Mouse (Mus musculus) myocyte (in vitro differentiated cells): ENCODE results near the gene Arhgef17. TPM values are rescaled to one million over a fixed set of nuclear protein-coding genes. Genes with fewer than 3 reads are reported as not detected.

ENCODE experiments used
- H3K27me3 ChIP-seq: one replicate; pipeline ENCODE4 v1.6.1; 2011; ENCODE audit not compliant: control insufficient read depth, insufficient read depth, insufficient read length
- H3K36me3 ChIP-seq: one replicate; pipeline ENCODE4 v1.6.1; 2011; ENCODE audit not compliant: control insufficient read depth, insufficient read depth
- H3K4me2 ChIP-seq: one replicate; pipeline ENCODE4 v1.6.1; 2011; ENCODE audit warnings: low read depth, control low read depth
- H3K4me3 ChIP-seq: one replicate; pipeline ENCODE4 v1.5.1; 2011; ENCODE audit warnings: mild to moderate bottlenecking, control low read depth, moderate library complexity
- H3K79me2 ChIP-seq: one replicate; pipeline ENCODE4 v1.6.1; 2011; ENCODE audit not compliant: control insufficient read depth, insufficient read depth
- H3ac ChIP-seq: one replicate; pipeline ENCODE4 v1.6.1; 2011; ENCODE audit not compliant: control insufficient read depth, insufficient read length
- CEBPB ChIP-seq: IDR thresholded peaks from 2 replicates; pipeline ENCODE4 v1.6.1; 2011; ENCODE audit warnings: mild to moderate bottlenecking, moderate library complexity; ENCODE audit not compliant: poor library complexity, insufficient read depth, severe bottlenecking
- E2F4 ChIP-seq: IDR thresholded peaks from one replicate; pipeline ENCODE4 v1.6.1; 2011; ENCODE audit warnings: mild to moderate bottlenecking, control low read depth, moderate library complexity; ENCODE audit not compliant: insufficient read depth
- MAX ChIP-seq: IDR thresholded peaks from one replicate; pipeline ENCODE4 v1.6.1; 2011; ENCODE audit warnings: low read depth, mild to moderate bottlenecking, control low read depth
- MYOD1 ChIP-seq, 3 experiments: IDR thresholded peaks; one replicate each; pipeline ENCODE4 v1.6.1; 2011; ENCODE audit warnings: control low read depth in 2 of 3, low read depth in 2 of 3, mild to moderate bottlenecking in 2 of 3, moderate library complexity in 1 of 3; ENCODE audit not compliant: insufficient read length in 2 of 3, control insufficient read depth in 1 of 3
- MYOG ChIP-seq, 3 experiments: IDR thresholded peaks; one replicate each; pipeline ENCODE4 v1.6.1; 2011; ENCODE audit warnings: control low read depth in 2 of 3, low read depth in 2 of 3, mild to moderate bottlenecking in 2 of 3; ENCODE audit not compliant: insufficient read length in 2 of 3, control insufficient read depth in 1 of 3, insufficient read depth in 1 of 3
- POLR2A ChIP-seq: IDR thresholded peaks from one replicate; pipeline ENCODE4 v1.6.1; 2011; ENCODE audit warnings: low read depth, mild to moderate bottlenecking, control low read depth, moderate library complexity; ENCODE audit not compliant: insufficient read length
- POLR2AphosphoS2 ChIP-seq: IDR thresholded peaks from one replicate; pipeline ENCODE4 v1.6.1; 2011; ENCODE audit warnings: low read depth, control low read depth; ENCODE audit not compliant: insufficient read length
- REST ChIP-seq: IDR thresholded peaks from one replicate; pipeline ENCODE4 v1.6.1; 2011; ENCODE audit warnings: mild to moderate bottlenecking, control low read depth, moderate library complexity; ENCODE audit not compliant: insufficient read depth, insufficient read length
- SRF ChIP-seq: IDR thresholded peaks from one replicate; pipeline ENCODE4 v1.6.1; 2011; ENCODE audit warnings: low read depth; ENCODE audit not compliant: control insufficient read depth, insufficient read length
- TCF12 ChIP-seq: IDR thresholded peaks from one replicate; pipeline ENCODE4 v1.6.1; 2011; ENCODE audit warnings: mild to moderate bottlenecking, control low read depth; ENCODE audit not compliant: poor library complexity, insufficient read depth, severe bottlenecking
- TCF3 ChIP-seq: IDR thresholded peaks from one replicate; pipeline ENCODE4 v1.6.1; 2011; ENCODE audit warnings: low read depth, control low read depth; ENCODE audit not compliant: insufficient read length
- USF1 ChIP-seq: IDR thresholded peaks from one replicate; pipeline ENCODE4 v1.6.1; 2011; ENCODE audit warnings: low read depth, mild to moderate bottlenecking, control low read depth, moderate library complexity
- polyA plus RNA-seq: library from polyadenylated mRNA; unstranded; fragments of >200 nt; fragmentation: generic; extraction: Trizol; gene quantifications from one replicate; pipeline ENCODE4 v1.2.1, GENCODE M21; 2012; ENCODE audit warnings: missing spikeins

Gene Arhgef17
- polyA plus RNA-seq, 1 experiment, result 24.7 TPM

- Histone ChIP-seq H3K79me2 (peaks cover 70% of the 10 kb centered on the region), H3ac (no peak overlapping the region), H3K27me3 (no peaks in the 10 kb centered on the region), H3K36me3 (no peaks in the 10 kb centered on the region), H3K4me3 (no peak overlapping the region), H3K4me2 (peak overlapping the region; percentile 53)
- TF ChIP-seq TCF3 (no peak), MYOG (IDR thresholded peaks at IDR 0.05; ENCODE audit: control insufficient read depth in 1 of 3, insufficient read depth in 1 of 3, insufficient read length in 2 of 3, low read depth in 2 of 3) (peak in 1 of 3 experiments; percentile 15), MYOD1 (IDR thresholded peaks at IDR 0.05; ENCODE audit: control insufficient read depth in 1 of 3, insufficient read length in 2 of 3, low read depth in 2 of 3) (peak in 1 of 3 experiments; percentile 22)
Observed at GRCm38 (mm10) chr7:100911791-100912190, 20.1 kb downstream of the Arhgef17 start.

GRCm38 (mm10) chr7:100911246-100911770, 20.6 kb downstream of the Arhgef17 start:
- no peaks in the 10 kb centered on the region for H3K27me3 ChIP-seq
- peak overlapping the region; percentile 53 for H3K4me2 ChIP-seq
- TF ChIP-seq POLR2AphosphoS2 (no peak), USF1 (no peak), MYOD1 (IDR thresholded peaks at IDR 0.05; ENCODE audit: control insufficient read depth in 1 of 3, insufficient read length in 2 of 3, low read depth in 2 of 3) (no peak), MYOG (IDR thresholded peaks at IDR 0.05; ENCODE audit: control insufficient read depth in 1 of 3, insufficient read depth in 1 of 3, insufficient read length in 2 of 3, low read depth in 2 of 3) (no peak), E2F4 (no peak), REST (no peak), TCF12 (no peak), TCF3 (no peak), SRF (no peak), POLR2A (no peak), CEBPB (no peak), MAX (no peak)
- H3K36me3 ChIP-seq, result no peaks in the 10 kb centered on the region
- H3ac ChIP-seq, result no peak overlapping the region
- peaks cover 74% of the 10 kb centered on the region for H3K79me2 ChIP-seq
- H3K4me3 ChIP-seq, result no peak overlapping the region

- H3K79me2 ChIP-seq, result peaks cover 73% of the 10 kb centered on the region
- peak overlapping the region; percentile 71 for H3K4me2 ChIP-seq
- H3ac ChIP-seq, result no peak overlapping the region
- H3K4me3 ChIP-seq, result no peak overlapping the region
- no peaks in the 10 kb centered on the region for H3K36me3 ChIP-seq
- H3K27me3 ChIP-seq, result no peaks in the 10 kb centered on the region
- TF ChIP-seq TCF12 (no peak), MYOG (IDR thresholded peaks at IDR 0.05; ENCODE audit: control insufficient read depth in 1 of 3, insufficient read depth in 1 of 3, insufficient read length in 2 of 3, low read depth in 2 of 3) (no peak), MAX (no peak), TCF3 (no peak), USF1 (no peak), SRF (no peak), CEBPB (no peak), REST (no peak), MYOD1 (IDR thresholded peaks at IDR 0.05; ENCODE audit: control insufficient read depth in 1 of 3, insufficient read length in 2 of 3, low read depth in 2 of 3) (no peak), E2F4 (no peak), POLR2A (no peak), POLR2AphosphoS2 (no peak)
Observed at GRCm38 (mm10) chr7:100908567-100908966, 23.3 kb downstream of the Arhgef17 start.

GRCm38 (mm10) chr7:100908061-100908460, 23.8 kb downstream of the Arhgef17 start:
- no peaks in the 10 kb centered on the region for H3K36me3 ChIP-seq
- H3K79me2 ChIP-seq, result peaks cover 73% of the 10 kb centered on the region
- TF ChIP-seq POLR2A, result no peak
- H3ac ChIP-seq, result no peak overlapping the region
- H3K4me2 ChIP-seq, result peak overlapping the region; percentile 71
- no peak overlapping the region for H3K4me3 ChIP-seq
- H3K27me3 ChIP-seq, result no peaks in the 10 kb centered on the region

- TF ChIP-seq E2F4 (no peak), SRF (no peak), MYOD1 (IDR thresholded peaks at IDR 0.05; ENCODE audit: control insufficient read depth in 1 of 3, insufficient read length in 2 of 3, low read depth in 2 of 3) (no peak), POLR2AphosphoS2 (no peak), TCF12 (no peak), POLR2A (no peak), MAX (no peak), REST (no peak), CEBPB (no peak), USF1 (no peak), TCF3 (no peak)
- H3K36me3 ChIP-seq, result peaks cover 4% of the 10 kb centered on the region
- no peaks in the 10 kb centered on the region for H3K27me3 ChIP-seq
- peaks cover 74% of the 10 kb centered on the region for H3K79me2 ChIP-seq
- no peak overlapping the region for H3K4me3 ChIP-seq
- no peak overlapping the region for H3ac ChIP-seq
- peak overlapping the region; percentile 71 for H3K4me2 ChIP-seq
Observed at GRCm38 (mm10) chr7:100907231-100907630, 24.7 kb downstream of the Arhgef17 start.
